Mouse (Mus musculus) limb, embryonic 15.5 days (tissue): ENCODE data around the gene Gm49380. TPM values are rescaled to one million over a fixed set of nuclear protein-coding genes. Genes with fewer than 3 reads are reported as not detected.
"Not testable (repeated sequence)": the region's sequence is repeated elsewhere in the genome, so short reads cannot be mapped to it uniquely, and the experiment has no call there.

Experiments
- ATAC-seq: fragments of 200-750 bp; cut with Nextera tagmentation; 2 replicates; pipeline ENCODE4 v1.8.0; 2017; ENCODE audit warnings: low read depth, moderate TSS enrichment; ENCODE audit not compliant: insufficient number of reproducible peaks, low FRiP score, low TSS enrichment
- H3K27ac ChIP-seq: fragments of 300-500 bp; sonication (generic); 2 replicates; pipeline ENCODE4 v1.5.1; 2015; ENCODE audit warnings: moderate library complexity, mild to moderate bottlenecking, inconsistent platforms
- H3K27me3 ChIP-seq: fragments of 300-500 bp; sonication (generic); 2 replicates; pipeline ENCODE4 v1.6.1; 2015; ENCODE audit warnings: inconsistent platforms
- H3K36me3 ChIP-seq: fragments of 300-500 bp; sonication (generic); 2 replicates; pipeline ENCODE4 v1.6.1; 2015; ENCODE audit warnings: inconsistent platforms
- H3K4me1 ChIP-seq: fragments of 300-500 bp; sonication (generic); 2 replicates; pipeline ENCODE4 v1.6.1; 2015; ENCODE audit warnings: inconsistent platforms
- H3K4me2 ChIP-seq: fragments of 300-500 bp; sonication (generic); 2 replicates; pipeline ENCODE4 v1.6.1; 2015; ENCODE audit warnings: mild to moderate bottlenecking, inconsistent platforms
- H3K4me3 ChIP-seq: fragments of 300-500 bp; sonication (generic); 2 replicates; pipeline ENCODE4 v1.5.1; 2015; ENCODE audit warnings: mild to moderate bottlenecking, inconsistent platforms
- H3K9ac ChIP-seq: fragments of 300-500 bp; sonication (generic); 2 replicates; pipeline ENCODE4 v1.6.1; 2015; ENCODE audit warnings: inconsistent platforms
- H3K9me3 ChIP-seq: fragments of 300-500 bp; sonication (generic); 2 replicates; pipeline ENCODE4 v1.6.1; 2016; ENCODE audit warnings: inconsistent platforms
- WGBS: fragments of 180-500 bp; shearing (Covaris S2); methylation state at CpG from one replicate; pipeline ENCODE4 v1.1.7; 2015; 5-methylcytosine and 5-hydroxymethylcytosine counted together
- polyA plus RNA-seq: library from polyadenylated mRNA; unstranded; fragments of >200 nt; fragmentation: Nextera tagmentation; extraction: Ambion mirVana; gene quantifications from 2 replicates; pipeline ENCODE4 v1.2.1, GENCODE M21; 2015

Gm49380 gene
- polyA plus RNA-seq, 1 experiment from 2014 or later: 0.28 TPM

- H3K27ac ChIP-seq: no peak overlapping the region
- no peak overlapping the region for H3K9ac ChIP-seq
- WGBS: 65% methylated on average over 6 of the region's 6 CpGs
- no peak for ATAC-seq
- H3K36me3 ChIP-seq: no peaks in the 10 kb centered on the region
- H3K27me3 ChIP-seq: no peaks in the 10 kb centered on the region
- H3K9me3 ChIP-seq: no peaks in the 10 kb centered on the region
- no peak overlapping the region for H3K4me3 ChIP-seq
- H3K4me2 ChIP-seq: no peak overlapping the region
- peaks cover 19% of the 10 kb centered on the region for H3K4me1 ChIP-seq
Measured at GRCm38 (mm10) chr9:44124317-44124716, 11.0 kb upstream of the Gm49380 start.

GRCm38 (mm10) chr9:44119948-44120465 lies 6.7 kb upstream of the Gm49380 start:
- no peak overlapping the region for H3K9ac ChIP-seq

DNA sequence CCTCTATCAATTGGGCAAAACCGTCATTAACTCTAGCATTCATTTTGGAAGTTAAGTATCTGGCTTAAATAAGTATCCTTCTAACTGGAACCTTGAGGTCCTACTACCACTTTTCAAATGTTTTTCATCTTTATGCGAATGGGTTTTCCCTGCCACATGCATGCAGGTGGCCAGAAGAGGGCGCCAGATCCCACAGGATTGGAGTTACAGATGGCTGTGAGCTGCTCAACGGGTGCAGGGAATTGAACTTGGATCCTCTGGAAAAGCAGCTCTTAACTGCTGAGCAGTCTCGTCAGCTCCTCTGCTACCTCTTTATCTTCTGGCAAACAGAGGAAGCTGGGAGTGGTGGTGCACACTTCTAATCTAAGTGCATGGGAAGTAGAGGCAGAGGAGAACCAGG lies 5.7 kb upstream of the Gm49380 start:
- no peak for ATAC-seq

More at GRCm38 (mm10) chr9:44119948-44120465, 6.7 kb upstream of the Gm49380 start:
- 73% methylated on average over 8 of the region's 8 CpGs for WGBS
- Histone ChIP-seq H3K4me1 (no peaks in the 10 kb centered on the region), H3K9me3 (no peaks in the 10 kb centered on the region), H3K4me2 (no peak overlapping the region), H3K27me3 (no peaks in the 10 kb centered on the region), H3K27ac (no peak overlapping the region), H3K4me3 (no peak overlapping the region), H3K36me3 (no peaks in the 10 kb centered on the region)
- ATAC-seq: no peak

DNA sequence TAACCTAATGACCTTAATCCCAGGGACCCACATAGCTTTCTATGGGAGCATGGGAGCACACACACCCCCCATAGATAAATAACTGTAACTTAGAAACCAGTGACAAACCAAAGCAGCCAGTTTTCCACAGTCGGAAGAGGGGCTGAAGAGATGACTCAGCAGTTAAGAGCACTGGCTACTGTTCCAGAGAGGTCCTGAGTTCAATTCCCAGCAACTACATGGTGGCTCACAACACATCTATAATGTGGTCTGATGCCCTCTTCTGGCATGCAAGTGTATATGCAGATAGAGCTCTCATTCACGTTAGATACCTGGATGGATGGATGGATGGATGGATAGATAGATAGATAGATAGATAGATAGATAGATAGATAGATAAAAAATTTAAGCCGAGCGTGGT lies 2.9 kb upstream of the Gm49380 start:
- Histone ChIP-seq H3K27me3 (no peaks in the 10 kb centered on the region), H3K9ac (no peak overlapping the region), H3K4me1 (peaks cover 10% of the 10 kb centered on the region), H3K27ac (no peak overlapping the region), H3K4me3 (no peak overlapping the region), H3K4me2 (no peak overlapping the region), H3K9me3 (no peaks in the 10 kb centered on the region), H3K36me3 (no peaks in the 10 kb centered on the region)
- no peak for ATAC-seq
- 90% methylated on average over 4 of the region's 4 CpGs for WGBS

More for the DNA sequence above, 5.7 kb upstream of the Gm49380 start:
- whole genome bisulfite sequencing: 51% methylated on average over 5 of the region's 5 CpGs
- no peaks in the 10 kb centered on the region for H3K4me1 ChIP-seq
- no peak overlapping the region for H3K4me3 ChIP-seq
- no peak overlapping the region for H3K4me2 ChIP-seq
- H3K9ac ChIP-seq: no peak overlapping the region
- no peak overlapping the region for H3K27ac ChIP-seq
- no peaks in the 10 kb centered on the region for H3K36me3 ChIP-seq
- no peaks in the 10 kb centered on the region for H3K27me3 ChIP-seq
- no peaks in the 10 kb centered on the region for H3K9me3 ChIP-seq

- Histone ChIP-seq H3K27me3 (no peaks in the 10 kb centered on the region), H3K9me3 (no peaks in the 10 kb centered on the region), H3K4me3 (no peak overlapping the region), H3K4me1 (peaks cover 11% of the 10 kb centered on the region), H3K4me2 (no peak overlapping the region), H3K9ac (no peak overlapping the region), H3K27ac (no peak overlapping the region), H3K36me3 (no peaks in the 10 kb centered on the region)
- ATAC-seq: no peak
- WGBS: 86% methylated on average over 9 of the region's 9 CpGs
Measured at GRCm38 (mm10) chr9:44115599-44115998, 2.3 kb upstream of the Gm49380 start.

- H3K36me3 ChIP-seq: no peaks in the 10 kb centered on the region
- 89% methylated on average over 2 of the region's 2 CpGs for whole genome bisulfite sequencing
- no peak overlapping the region for H3K4me3 ChIP-seq
- H3K27ac ChIP-seq: no peak overlapping the region
- no peaks in the 10 kb centered on the region for H3K27me3 ChIP-seq
- peaks cover 22% of the 10 kb centered on the region for H3K4me1 ChIP-seq
- no peak for ATAC-seq
- no peak overlapping the region for H3K9ac ChIP-seq
- H3K4me2 ChIP-seq: no peak overlapping the region
- no peaks in the 10 kb centered on the region for H3K9me3 ChIP-seq
Measured at GRCm38 (mm10) chr9:44114453-44114852, 1.2 kb upstream of the Gm49380 start.

- H3K27ac ChIP-seq, H3K9ac ChIP-seq, ATAC-seq, H3K36me3 ChIP-seq, H3K9me3 ChIP-seq, H3K27me3 ChIP-seq: not testable (repeated sequence)
- 50% methylated on average over 10 of the region's 12 CpGs for WGBS
- peak overlapping the region; percentile 78; the same call in 1 of the 2 replicates for H3K4me3 ChIP-seq
- peaks cover 48% of the 10 kb centered on the region for H3K4me1 ChIP-seq
- peak overlapping the region; percentile 52 for H3K4me2 ChIP-seq
Measured at GRCm38 (mm10) chr9:44111909-44112308, 1.4 kb downstream of the Gm49380 start.

DNA sequence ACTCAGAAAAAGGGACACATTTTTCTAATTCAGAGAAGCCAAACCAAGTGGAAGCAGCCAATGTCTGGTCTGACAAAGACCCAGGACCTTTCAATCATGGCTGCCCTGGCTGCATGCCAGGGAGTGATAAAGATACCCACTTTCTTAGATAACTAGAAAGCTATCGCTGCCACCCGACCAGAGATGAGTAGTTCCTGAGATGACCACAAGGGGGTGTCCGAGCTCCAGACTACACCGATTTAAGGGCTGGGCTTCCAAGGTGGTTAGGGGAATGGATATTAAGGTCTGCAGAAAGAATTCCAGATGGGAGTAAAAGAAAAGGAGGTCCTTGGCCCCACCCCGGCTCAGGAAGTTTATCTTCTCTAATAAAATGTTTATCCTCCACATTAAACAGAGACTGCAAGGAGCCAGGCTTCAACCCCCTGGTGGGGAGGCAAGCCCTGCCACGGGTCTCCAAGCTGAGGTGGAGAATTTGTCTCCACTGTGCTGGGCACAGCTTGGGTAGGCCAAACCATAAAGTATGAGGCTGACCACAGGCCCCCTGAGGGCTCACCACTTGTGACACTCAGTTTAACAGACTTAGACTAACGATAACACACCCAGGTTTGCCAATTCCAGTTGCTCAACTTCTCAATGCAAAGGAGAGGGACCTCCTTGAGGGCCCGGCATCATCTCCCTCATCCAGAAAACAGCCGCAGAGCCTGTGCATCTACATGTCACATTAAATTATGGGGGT lies 3.8 kb downstream of the Gm49380 start:
- H3K36me3 ChIP-seq: peaks cover 21% of the 10 kb centered on the region; the same call in 1 of the 2 replicates
- 11% methylated on average over 9 of the region's 9 CpGs for WGBS
- H3K27me3 ChIP-seq: no peaks in the 10 kb centered on the region
- peak overlapping the region; percentile 22 for H3K4me3 ChIP-seq
- no peak for ATAC-seq
- no peaks in the 10 kb centered on the region for H3K9me3 ChIP-seq
- H3K4me1 ChIP-seq: peaks cover 57% of the 10 kb centered on the region
- peak overlapping the region; percentile 44 for H3K4me2 ChIP-seq
- 0 out of 2 replicates have a peak overlapping the region, but pooled peaks have one; percentile 59 for H3K27ac ChIP-seq
- 0 out of 2 replicates have a peak overlapping the region, but pooled peaks have one; percentile 1 for H3K9ac ChIP-seq

GRCm38 (mm10) chr9:44108269-44109055 lies 4.8 kb downstream of the Gm49380 start:
- Histone ChIP-seq H3K36me3 (peaks cover 26% of the 10 kb centered on the region; the same call in 1 of the 2 replicates), H3K4me3 (peak overlapping the region; percentile 22; the same call in 1 of the 2 replicates), H3K4me2 (peak overlapping the region; percentile 36), H3K27ac (peak overlapping the region; percentile 88), H3K4me1 (peaks cover 57% of the 10 kb centered on the region), H3K9ac (peak overlapping the region; percentile 23; the same call in 1 of the 2 replicates), H3K27me3 (no peaks in the 10 kb centered on the region), H3K9me3 (no peaks in the 10 kb centered on the region)
- WGBS: 68% methylated on average over 31 of the region's 31 CpGs
- no peak for ATAC-seq

- Histone ChIP-seq H3K4me2 (peak overlapping the region; percentile 36), H3K36me3 (peaks cover 27% of the 10 kb centered on the region; the same call in 1 of the 2 replicates), H3K27me3 (no peaks in the 10 kb centered on the region), H3K4me3 (peak overlapping the region; percentile 19), H3K9ac (no peak overlapping the region), H3K27ac (peak overlapping the region; percentile 88), H3K9me3 (no peaks in the 10 kb centered on the region), H3K4me1 (peaks cover 57% of the 10 kb centered on the region)
- WGBS: 52% methylated on average over 25 of the region's 25 CpGs
- no peak for ATAC-seq
Measured at GRCm38 (mm10) chr9:44107557-44108179, 5.6 kb downstream of the Gm49380 start.

GRCm38 (mm10) chr9:44107110-44107509 lies 6.2 kb downstream of the Gm49380 start, which contains the start of gene C1qtnf5:
Gene C1qtnf5, plus strand, starts transcription at chr9:44107245.
- H3K9me3 ChIP-seq: no peaks in the 10 kb centered on the region
- H3K9ac ChIP-seq: no peak within 1 kb of the TSS
- peak within 1 kb of the TSS; percentile 88 for H3K27ac ChIP-seq
- H3K4me3 ChIP-seq: peak within 1 kb of the TSS; percentile 19
- peak; percentile 85 for ATAC-seq
- peak within 1 kb of the TSS; percentile 36 for H3K4me2 ChIP-seq
- peaks cover 52% of the 10 kb centered on the region for H3K4me1 ChIP-seq
- WGBS: 20% methylated on average over 8 of the region's 8 CpGs
- H3K27me3 ChIP-seq: no peaks in the 10 kb centered on the region
- peaks cover 31% of the 10 kb centered on the region; the same call in 1 of the 2 replicates for H3K36me3 ChIP-seq
